Mouse (Mus musculus) thymus, postnatal 14 days (tissue): ENCODE results near the gene Tub.

Source experiments
- DNase-seq: peaks from one replicate; pipeline ENCODE4 v3.0.0; 2021

Gene Tub

DNA sequence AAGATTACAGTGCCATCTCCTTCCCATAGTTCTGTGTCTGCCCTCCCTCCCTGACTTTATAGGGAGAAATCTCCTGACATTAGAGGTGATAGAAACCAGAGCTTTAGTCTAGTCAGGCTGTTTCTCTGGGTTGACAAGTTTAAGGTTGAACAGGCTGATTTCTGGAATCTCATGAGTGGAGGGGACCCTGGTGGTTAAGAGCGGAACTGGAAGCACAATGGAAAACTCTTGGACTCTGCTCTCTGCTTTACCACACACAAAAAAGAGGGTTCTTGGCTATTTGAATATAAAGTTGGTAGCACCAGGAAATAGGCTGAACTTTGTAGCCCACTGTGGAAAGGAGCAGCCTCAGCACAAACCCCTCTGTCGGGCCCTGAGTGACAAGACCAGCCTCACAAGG lies 81.9 kb downstream of the Tub start:
- no peak for DNase-seq

- DNase-seq, result no peak
Measured at GRCm38 (mm10) chr7:109038121-109038735, 88.1 kb downstream of the Tub start.

GRCm38 (mm10) chr7:109038987-109039386 lies 88.8 kb downstream of the Tub start:
- DNase-seq, result no peak

DNA sequence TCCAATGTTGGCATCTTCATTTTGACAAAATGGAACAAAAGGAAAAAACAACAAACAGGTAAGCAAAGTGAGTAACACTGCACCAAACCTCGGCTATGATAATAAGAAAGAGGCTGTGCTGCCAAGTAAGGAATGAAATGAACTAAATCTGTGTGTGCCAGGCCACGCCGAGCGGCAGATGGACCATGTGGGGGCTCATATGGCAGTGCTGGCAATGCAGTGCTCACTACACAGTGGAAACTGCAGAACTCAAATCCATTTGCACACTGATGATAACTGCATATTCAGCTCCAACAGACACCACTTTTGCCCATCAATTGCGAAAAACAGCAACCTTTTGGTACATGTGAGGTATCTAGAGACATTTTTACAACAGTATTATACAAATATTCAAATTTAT lies 89.3 kb downstream of the Tub start:
- no peak for DNase-seq

DNA sequence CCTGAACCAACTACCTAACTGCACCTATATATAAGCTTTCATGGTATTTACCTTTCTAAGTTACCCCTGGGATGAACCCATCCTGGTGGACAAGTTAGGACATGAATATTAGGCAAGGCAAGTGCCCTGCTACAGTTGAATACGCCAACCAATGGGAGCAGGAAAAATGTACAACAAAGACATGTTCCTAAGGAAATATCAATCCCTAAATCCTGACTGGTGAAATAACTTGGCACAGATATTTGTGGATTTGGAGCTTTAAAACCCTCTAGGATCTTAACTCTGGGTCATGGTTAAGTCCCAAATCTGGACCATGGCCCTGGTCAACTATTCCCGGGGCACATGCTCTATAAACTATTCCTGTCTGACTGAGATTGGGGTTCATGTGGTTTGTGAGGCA lies 95.7 kb downstream of the Tub start:
- DNase-seq, result no peak

GRCm38 (mm10) chr7:109050831-109051230 lies 100.7 kb downstream of the Tub start:
- DNase-seq, result no peak

DNA sequence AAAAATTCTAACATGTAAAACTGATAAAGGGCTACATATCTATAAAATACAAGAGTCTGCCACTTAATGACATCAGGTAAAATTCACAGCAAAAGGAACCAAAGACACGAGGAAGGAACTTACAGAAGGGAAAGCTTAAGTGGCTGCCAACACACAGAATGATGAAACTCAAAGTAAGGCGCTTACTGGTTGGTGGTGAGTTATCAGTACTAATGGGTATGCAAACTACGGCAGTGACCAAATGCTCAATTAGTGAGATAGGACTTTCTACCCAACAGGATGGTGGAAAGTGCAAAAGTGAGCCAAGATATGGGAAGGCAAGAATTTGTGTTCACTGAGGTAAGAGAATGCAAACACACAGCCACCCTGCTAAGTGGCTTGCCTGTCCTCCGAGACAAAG lies 109.4 kb downstream of the Tub start:
- DNase-seq, result no peak

DNA sequence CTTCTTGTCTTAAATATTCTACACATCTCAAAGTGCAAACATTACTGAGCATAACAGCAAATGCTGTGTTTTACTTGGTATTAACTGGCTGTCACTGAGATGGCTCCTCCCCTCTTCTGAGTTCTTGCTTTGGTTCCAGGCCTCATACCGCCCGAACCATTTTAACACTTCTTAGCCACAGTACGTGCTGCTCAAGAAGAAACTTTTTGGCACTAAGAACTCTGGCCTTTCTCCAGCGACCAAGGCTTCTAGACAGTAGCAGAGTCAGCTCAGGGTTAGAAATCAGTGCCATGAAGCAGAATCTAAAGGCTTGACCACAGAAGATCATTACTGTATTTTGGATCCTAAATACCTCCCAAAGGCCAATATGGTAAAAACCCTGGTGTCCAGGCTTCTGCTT lies 119.5 kb downstream of the Tub start:
- no peak for DNase-seq

- DNase-seq, result no peak
Measured at GRCm38 (mm10) chr7:109072326-109072725, 122.2 kb downstream of the Tub start.

GRCm38 (mm10) chr7:109082269-109083112 lies 132.4 kb downstream of the Tub start:
- no peak for DNase-seq

DNA sequence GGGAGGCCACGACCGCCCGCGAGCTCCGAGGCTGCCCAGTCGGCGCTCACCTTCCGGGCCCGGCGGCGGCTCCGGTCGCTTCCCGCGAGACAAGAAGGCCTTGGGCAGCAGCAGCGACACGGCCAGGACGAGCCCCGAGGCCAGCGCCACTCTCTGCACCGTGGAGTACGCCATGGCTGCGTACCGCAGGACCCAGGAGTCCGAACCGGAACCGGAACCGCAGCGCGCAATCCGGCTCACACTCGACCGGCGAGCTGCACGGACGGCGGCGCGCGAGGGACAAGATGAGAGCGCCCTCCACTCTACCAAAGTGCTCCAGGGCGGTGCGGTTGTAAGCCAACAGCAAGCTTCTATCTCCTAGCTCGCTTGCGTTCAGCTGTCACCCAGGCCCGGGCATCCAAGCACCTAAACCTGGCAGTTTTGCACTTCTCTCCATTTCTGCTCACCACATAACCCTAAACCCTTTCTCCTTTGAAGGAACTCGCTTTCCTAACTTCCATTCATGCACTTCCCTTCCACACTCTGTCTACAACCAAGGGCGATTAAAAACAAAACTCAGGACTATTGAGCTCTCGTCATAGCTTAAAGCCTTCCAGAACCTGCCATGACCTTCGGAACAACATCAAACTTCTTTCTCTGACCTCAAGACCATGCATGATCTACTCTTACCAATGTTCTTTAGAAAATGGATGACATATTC lies 133.1 kb downstream of the Tub start, which contains the start of gene Ric3:
Ric3 (minus strand) TSS at position 219 of the 700 bp plus-strand sequence.
- DNase-seq, result peak; percentile 3

DNA sequence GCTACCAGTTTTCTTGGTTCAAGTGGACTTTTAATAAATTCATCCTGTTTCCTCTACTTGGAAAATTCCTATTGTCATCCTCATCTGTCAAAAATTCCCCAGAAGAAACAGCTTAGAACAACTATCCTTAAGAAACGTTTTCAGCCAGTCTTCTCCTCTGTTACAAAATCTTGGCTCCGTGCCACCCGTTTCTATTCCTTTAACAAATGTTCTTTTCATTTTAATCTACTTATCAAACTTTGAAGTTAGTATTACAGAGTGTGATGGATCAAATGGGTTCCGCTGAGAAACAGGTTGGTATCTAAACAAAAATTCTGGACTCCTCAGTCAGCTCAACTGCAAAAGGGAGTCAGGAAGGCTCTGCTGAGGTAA lies 133.7 kb downstream of the Tub start:
- DNase-seq, result no peak
